Mouse (Mus musculus) small intestine, adult 2 months (tissue): Measurements from ENCODE around the gene Map3k6.

Experiments
- CTCF ChIP-seq: fragments of 200-500 bp; IDR thresholded peaks from 2 replicates; pipeline ENCODE4 v1.5.1; 2012; ENCODE audit warnings: low read depth, mild to moderate bottlenecking, control low read depth, inconsistent platforms, low read length, moderate library complexity, mixed read lengths; ENCODE audit not compliant: insufficient replicate concordance, insufficient read length; ENCODE audit errors: extremely low read depth
- POLR2A ChIP-seq: fragments of 200-500 bp; IDR thresholded peaks from 2 replicates; pipeline ENCODE4 v1.6.1; 2012; ENCODE audit warnings: low read depth, mild to moderate bottlenecking, control low read depth, inconsistent platforms, low read length, moderate library complexity

- no peak for TF ChIP-seq CTCF
- no peak for TF ChIP-seq POLR2A
Measured at GRCm38 (mm10) chr4:133196136-133196535, 44.5 kb upstream of the Map3k6 start.
